Mouse (Mus musculus) ES-E14 (cell line): ENCODE results near the gene Znrd1as. TPM values are rescaled to one million over a fixed set of nuclear protein-coding genes. Genes with fewer than 3 reads are reported as not detected.
A peak's percentile ranks its signal among the peaks of the same experiment; 100 is the strongest.

Source experiments
- DNase-seq: peaks from one replicate; pipeline ENCODE4 v3.0.0-alpha.2; 2013; ENCODE audit warnings: low read depth, low spot score
- H3K27ac ChIP-seq: 2 replicates; pipeline ENCODE4 v1.5.1; 2012; ENCODE audit warnings: low read depth, mild to moderate bottlenecking, low read length, moderate library complexity, mixed read lengths; ENCODE audit not compliant: poor library complexity, insufficient read depth, severe bottlenecking
- H3K36me3 ChIP-seq: 2 replicates; pipeline ENCODE4 v1.6.1; 2012; ENCODE audit warnings: mild to moderate bottlenecking, low read length, moderate library complexity, mixed read lengths; ENCODE audit not compliant: control insufficient read depth, poor library complexity, insufficient read depth, severe bottlenecking
- H3K4me1 ChIP-seq, 2 experiments: fragments of 150-350 bp in 1 of 2; sonication (generic) in 1 of 2; 2 replicates each; pipeline ENCODE4 v1.6.1; 2012; ENCODE audit warnings: low read length in 2 of 2, mild to moderate bottlenecking in 1 of 2, mixed read lengths in 1 of 2; ENCODE audit not compliant: control insufficient read depth in 2 of 2, insufficient read depth in 2 of 2, poor library complexity in 1 of 2
- H3K4me3 ChIP-seq, 2 experiments: fragments of 150-350 bp in 1 of 2; sonication (generic) in 1 of 2; 2 replicates each; pipeline ENCODE4 v1.5.1; 2012; ENCODE audit warnings: low read length in 2 of 2, low read depth in 1 of 2, mild to moderate bottlenecking in 1 of 2, mixed read lengths in 1 of 2; ENCODE audit not compliant: insufficient read depth in 1 of 2, poor library complexity in 1 of 2, severe bottlenecking in 1 of 2
- H3K9ac ChIP-seq: 2 replicates; pipeline ENCODE4 v1.6.1; 2012; ENCODE audit warnings: low read depth, mild to moderate bottlenecking, low read length, mixed read lengths; ENCODE audit not compliant: poor library complexity, insufficient read depth, severe bottlenecking
- H3K9me3 ChIP-seq: fragments of 150-350 bp; sonication (generic); 2 replicates; pipeline ENCODE4 v1.6.1; 2012; ENCODE audit warnings: low read depth, mild to moderate bottlenecking, low read length; ENCODE audit not compliant: control insufficient read depth, insufficient read depth
- CHD2 ChIP-seq: IDR thresholded peaks from 2 replicates; pipeline ENCODE4 v1.6.1; 2014; ENCODE audit warnings: mild to moderate bottlenecking, low read depth, low read length, inconsistent platforms
- HCFC1 ChIP-seq: IDR thresholded peaks from 2 replicates; pipeline ENCODE4 v1.6.1; 2012; ENCODE audit warnings: low read length, inconsistent platforms, borderline replicate concordance; ENCODE audit not compliant: insufficient read depth
- MAFK ChIP-seq: IDR thresholded peaks from 2 replicates; pipeline ENCODE4 v1.6.1; 2014; ENCODE audit warnings: mild to moderate bottlenecking, low read depth, low read length, inconsistent platforms; ENCODE audit not compliant: insufficient read depth
- ZC3H11A ChIP-seq: IDR thresholded peaks from 2 replicates; pipeline ENCODE4 v1.6.1; 2012; ENCODE audit warnings: low read depth, mild to moderate bottlenecking, inconsistent platforms, low read length, borderline replicate concordance
- ZNF384 ChIP-seq: IDR thresholded peaks from 2 replicates; pipeline ENCODE4 v1.6.1; 2012; ENCODE audit warnings: low read depth, low read length, inconsistent platforms
- in situ Hi-C, 2 experiments: fragments of 600-800 bp; cut with MboI; formaldehyde crosslinking; loops; one replicate each; pipeline ENCODE4 v1.15.1; 2025; ENCODE audit warnings: low sequenced_read_pairs in 2 of 2, inconsistent platforms in 1 of 2; ENCODE audit not compliant: unreplicated experiment in 2 of 2
- total RNA-seq: library from RNA; depleted of rRNA; stranded (reverse); fragments of 300-350 nt; gene quantifications from 2 replicates; pipeline ENCODE4 v1.2.3, GENCODE M21; 2012

The Znrd1as gene
- total RNA-seq, 1 experiment = 15.1 TPM

- Histone ChIP-seq H3K36me3 (no peaks in the 10 kb centered on the region), H3K27ac (peak overlapping the region; percentile 92; the same call in 1 of the 2 replicates), H3K9ac (peak overlapping the region; percentile 33; the same call in 1 of the 2 replicates), H3K4me1 (peaks cover 14 to 28% of the 10 kb centered on the region in 2 experiments), H3K9me3 (no peaks in the 10 kb centered on the region), H3K4me3 (peak overlapping the region in 1 of 2 experiments; percentile 15; a peak in 1 of 4 replicates)
- TF ChIP-seq ZC3H11A (peak; percentile 63; the same call in 1 of the 2 replicates), CHD2 (no peak)
- in situ Hi-C loops = no loop called here
- peak; percentile 99 for DNase-seq
Measured at GRCm38 (mm10) chr17:36997033-36997735, 38.8 kb downstream of the Znrd1as start.

GRCm38 (mm10) chr17:36998477-36998876 is 40.1 kb downstream of the Znrd1as start:
- in situ Hi-C loops = no loop called here
- peak overlapping the region; percentile 33; the same call in 1 of the 2 replicates for H3K9ac ChIP-seq

GRCm38 (mm10) chr17:37000863-37001262 is 42.5 kb downstream of the Znrd1as start, which contains the start of gene Zfp57:
Gene Zfp57, plus strand, starts transcription at chr17:37001163.
- DNase-seq = no peak
- no peaks in the 10 kb centered on the region for H3K9me3 ChIP-seq
- peaks cover 18% of the 10 kb centered on the region for H3K36me3 ChIP-seq
- H3K9ac ChIP-seq = no peak within 1 kb of the TSS; the same call in 1 of the 2 replicates
- in situ Hi-C loops = no loop called here
- H3K4me3 ChIP-seq = peak within 1 kb of the TSS; percentile 32 to 48; a peak in 3 of 4 replicates
- H3K4me1 ChIP-seq = peaks cover 9 to 20% of the 10 kb centered on the region in 2 experiments
- no peak for TF ChIP-seq ZC3H11A
- TF ChIP-seq HCFC1 = no peak
- TF ChIP-seq MAFK = no peak
- TF ChIP-seq CHD2 = no peak
- no peak for TF ChIP-seq ZNF384
- H3K27ac ChIP-seq = peak within 1 kb of the TSS; percentile 63; the same call in 1 of the 2 replicates

More at GRCm38 (mm10) chr17:36998477-36998876, 40.1 kb downstream of the Znrd1as start:
- TF ChIP-seq MAFK = no peak
- no peak for TF ChIP-seq HCFC1
- TF ChIP-seq ZC3H11A = no peak
- no peak for TF ChIP-seq CHD2
- TF ChIP-seq ZNF384 = no peak
- peak overlapping the region; percentile 92; the same call in 1 of the 2 replicates for H3K27ac ChIP-seq
- DNase-seq = no peak
- H3K9me3 ChIP-seq = no peaks in the 10 kb centered on the region
- H3K36me3 ChIP-seq = no peaks in the 10 kb centered on the region
- H3K4me3 ChIP-seq = no peak overlapping the region
- H3K4me1 ChIP-seq = peaks cover 14 to 27% of the 10 kb centered on the region in 2 experiments

DNA sequence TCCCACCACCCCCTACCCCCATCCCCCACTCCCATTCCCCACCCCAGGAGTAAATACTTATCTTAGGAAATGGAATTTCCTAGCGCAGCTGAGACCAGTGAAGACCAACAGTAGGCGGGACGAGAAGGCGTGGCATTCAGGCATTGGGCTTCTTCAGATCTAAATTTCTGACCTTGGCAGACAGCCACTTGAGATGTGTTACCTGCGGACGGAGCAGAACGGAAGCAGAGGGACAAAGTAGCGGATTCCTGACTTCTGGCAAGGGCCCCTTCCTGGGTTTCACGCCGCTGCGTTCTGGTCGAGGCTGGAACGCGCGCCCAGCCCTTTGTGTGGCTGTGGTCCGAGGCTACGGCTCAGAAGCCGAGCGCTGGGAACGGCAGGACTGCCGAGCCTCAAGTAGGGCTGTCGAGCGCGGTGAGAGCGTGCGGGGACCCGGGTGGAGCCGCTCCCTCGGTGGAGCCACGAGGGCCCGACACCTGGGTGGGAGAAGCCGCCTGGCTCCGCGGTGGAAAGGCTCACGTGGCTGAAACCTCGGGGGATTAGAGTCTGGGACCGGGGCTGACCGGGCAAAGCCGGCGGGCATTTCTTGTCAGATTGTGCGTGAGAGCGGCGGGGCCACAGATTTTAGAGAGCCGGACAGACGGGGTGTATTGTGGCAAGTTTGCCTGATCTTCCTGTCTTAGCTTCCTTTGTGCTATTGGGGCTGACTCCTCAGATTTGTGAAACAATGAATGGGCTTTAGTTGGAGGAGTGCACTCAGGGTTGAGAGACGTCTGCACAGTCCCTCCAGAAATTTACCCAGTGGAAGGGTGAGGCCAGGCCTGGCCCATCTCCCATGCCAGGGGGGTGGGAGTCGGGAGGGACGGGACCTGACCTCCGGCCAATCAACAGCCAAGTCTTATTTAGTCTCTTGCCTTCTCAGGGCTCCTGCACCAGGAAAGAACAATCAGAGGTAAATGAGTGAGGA is 44.3 kb downstream of the Znrd1as start:
- peaks cover 32% of the 10 kb centered on the region for H3K36me3 ChIP-seq
- H3K9me3 ChIP-seq = no peaks in the 10 kb centered on the region
- in situ Hi-C loops = no loop called here
- DNase-seq = peak; percentile 95
- TF ChIP-seq ZC3H11A (no peak), HCFC1 (peak; percentile 21; the same call in 1 of the 2 replicates)
- peak overlapping the region; percentile 67 to 79 for H3K4me3 ChIP-seq
- peak overlapping the region; percentile 88 for H3K27ac ChIP-seq
- peak overlapping the region; percentile 86 for H3K9ac ChIP-seq
- H3K4me1 ChIP-seq = peaks cover 6 to 10% of the 10 kb centered on the region in 2 experiments; a peak in 3 of 4 replicates
